Mouse (Mus musculus) liver, embryonic 15.5 days (tissue): ENCODE results near the gene Ndrg2. TPM values are rescaled to one million over a fixed set of nuclear protein-coding genes. Genes with fewer than 3 reads are reported as not detected.
"Not testable (repeated sequence)": the region's sequence is repeated elsewhere in the genome, so short reads cannot be mapped to it uniquely, and the experiment has no call there.

Experiments
- ATAC-seq: fragments of 200-750 bp; cut with Nextera tagmentation; 2 replicates; pipeline ENCODE4 v1.8.0; 2017; ENCODE audit warnings: moderate number of reproducible peaks, mild to moderate bottlenecking, moderate library complexity; ENCODE audit not compliant: insufficient read depth
- H3K27ac ChIP-seq: fragments of 300-500 bp; sonication (generic); replicated peaks from 2 replicates; pipeline ENCODE4 v1.5.1; 2015; ENCODE audit warnings: mild to moderate bottlenecking, inconsistent platforms
- H3K27me3 ChIP-seq: fragments of 300-500 bp; sonication (generic); 2 replicates; pipeline ENCODE4 v1.6.1; 2015; ENCODE audit warnings: mild to moderate bottlenecking, inconsistent platforms
- H3K36me3 ChIP-seq: fragments of 300-500 bp; sonication (generic); replicated peaks from 2 replicates; pipeline ENCODE4 v1.6.1; 2015; ENCODE audit warnings: moderate library complexity, mild to moderate bottlenecking, inconsistent platforms
- H3K4me1 ChIP-seq: fragments of 300-500 bp; sonication (generic); replicated peaks from 2 replicates; pipeline ENCODE4 v1.6.1; 2015; ENCODE audit warnings: inconsistent platforms
- H3K4me2 ChIP-seq: fragments of 300-500 bp; sonication (generic); 2 replicates; pipeline ENCODE4 v1.6.1; 2015; ENCODE audit warnings: moderate library complexity, mild to moderate bottlenecking, inconsistent platforms
- H3K4me3 ChIP-seq: fragments of 300-500 bp; sonication (generic); replicated peaks from 2 replicates; pipeline ENCODE4 v1.5.1; 2015; ENCODE audit warnings: mild to moderate bottlenecking, inconsistent platforms
- H3K9ac ChIP-seq: fragments of 300-500 bp; sonication (generic); 2 replicates; pipeline ENCODE4 v1.6.1; 2015; ENCODE audit warnings: moderate library complexity, mild to moderate bottlenecking, inconsistent platforms
- H3K9me3 ChIP-seq: fragments of 300-500 bp; sonication (generic); replicated peaks from 2 replicates; pipeline ENCODE4 v1.6.1; 2016; ENCODE audit warnings: inconsistent platforms
- WGBS: fragments of 180-500 bp; shearing (Covaris S2); methylation state at CpG from one replicate; pipeline ENCODE4 v1.1.7; 2015; ENCODE audit warnings: mixed read lengths; ENCODE audit not compliant: insufficient replicate concordance; 5-methylcytosine and 5-hydroxymethylcytosine counted together
- polyA plus RNA-seq: library from polyadenylated mRNA; unstranded; fragments of >200 nt; fragmentation: Nextera tagmentation; extraction: Ambion mirVana; gene quantifications from 2 replicates; pipeline ENCODE4 v1.2.1, GENCODE M21; 2015

Gene Ndrg2
- polyA plus RNA-seq, 1 experiment from 2014 or later: 39.7 TPM

DNA sequence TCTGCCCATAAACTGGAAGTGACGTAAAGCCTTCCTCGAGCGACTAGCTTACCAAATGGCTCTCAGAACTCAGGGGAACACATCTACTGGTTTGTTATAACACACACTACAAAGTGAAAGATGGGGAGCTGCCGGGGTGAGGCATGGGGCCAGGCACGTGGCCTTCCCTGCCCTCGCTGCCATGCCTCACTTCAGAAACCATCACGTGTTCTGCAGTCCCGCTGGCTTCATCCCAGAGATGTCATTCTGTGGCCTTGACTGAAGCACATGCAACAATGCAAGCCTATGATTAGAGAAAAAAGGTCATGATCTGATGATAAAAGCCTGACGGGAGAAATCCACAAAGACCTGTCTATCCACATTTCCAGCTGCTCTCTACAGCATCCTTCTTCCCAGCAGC is 42.2 kb downstream of the Ndrg2 start:
- no peak for ATAC-seq
- H3K9me3 ChIP-seq: no peaks in the 10 kb centered on the region
- no peaks in the 10 kb centered on the region for H3K27me3 ChIP-seq
- no peak overlapping the region for H3K27ac ChIP-seq
- no peaks in the 10 kb centered on the region for H3K4me1 ChIP-seq
- no peaks in the 10 kb centered on the region for H3K36me3 ChIP-seq
- no peak overlapping the region for H3K9ac ChIP-seq
- no peak overlapping the region for H3K4me3 ChIP-seq
- no peak overlapping the region for H3K4me2 ChIP-seq
- WGBS: 60% methylated on average over 9 of the region's 9 CpGs

DNA sequence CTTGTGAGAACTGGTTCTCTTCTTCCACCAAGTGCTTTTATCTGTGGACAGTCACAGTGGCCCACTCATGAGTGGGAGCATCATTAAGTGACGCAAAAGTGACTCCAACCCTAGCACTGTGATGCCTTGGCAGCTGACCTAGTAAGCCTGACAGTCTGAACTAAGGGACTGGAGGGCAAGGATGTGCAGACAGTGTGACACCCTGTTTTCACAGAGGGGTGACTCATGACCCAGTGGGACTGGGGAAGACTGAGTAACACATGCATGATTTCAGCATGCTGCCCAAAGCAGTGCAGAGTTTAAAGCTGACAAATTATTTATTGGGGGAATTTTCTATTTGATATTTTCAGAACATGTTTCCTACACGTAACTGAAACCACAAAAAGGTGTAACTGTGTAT is 43.2 kb downstream of the Ndrg2 start:
- H3K9ac ChIP-seq: no peak overlapping the region
- 51% methylated on average over 2 of the region's 2 CpGs for WGBS
- H3K9me3 ChIP-seq: no peaks in the 10 kb centered on the region
- H3K4me1 ChIP-seq: no peaks in the 10 kb centered on the region
- ATAC-seq: no peak
- no peaks in the 10 kb centered on the region for H3K36me3 ChIP-seq
- no peak overlapping the region for H3K27ac ChIP-seq
- no peak overlapping the region for H3K4me2 ChIP-seq
- no peaks in the 10 kb centered on the region for H3K27me3 ChIP-seq
- H3K4me3 ChIP-seq: no peak overlapping the region

DNA sequence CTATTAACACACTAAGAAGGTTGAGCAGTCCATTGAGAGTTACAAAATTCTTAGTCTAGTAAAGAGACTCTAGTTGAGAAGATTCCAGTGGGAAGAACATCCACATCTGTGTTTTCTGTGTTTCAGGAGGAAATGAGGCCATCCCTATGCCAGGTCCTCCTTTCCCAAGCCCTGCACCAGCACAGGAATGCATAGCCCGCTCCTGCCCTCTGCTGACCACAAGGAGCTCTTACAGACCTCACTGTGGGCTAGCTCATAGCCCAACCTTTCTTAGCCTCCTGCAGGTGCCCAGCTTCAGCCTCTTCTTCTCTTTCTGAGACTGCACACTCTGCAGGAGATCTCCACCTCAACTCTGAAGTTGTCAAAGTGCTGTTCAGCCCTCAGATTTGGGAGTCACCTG is 50.4 kb downstream of the Ndrg2 start:
- not testable (repeated sequence) for ATAC-seq, H3K4me2 ChIP-seq, H3K4me1 ChIP-seq, H3K9me3 ChIP-seq, H3K36me3 ChIP-seq, H3K4me3 ChIP-seq, H3K27me3 ChIP-seq, H3K27ac ChIP-seq, H3K9ac ChIP-seq
- 4% methylated on average over 1 of the region's 1 CpGs for WGBS

DNA sequence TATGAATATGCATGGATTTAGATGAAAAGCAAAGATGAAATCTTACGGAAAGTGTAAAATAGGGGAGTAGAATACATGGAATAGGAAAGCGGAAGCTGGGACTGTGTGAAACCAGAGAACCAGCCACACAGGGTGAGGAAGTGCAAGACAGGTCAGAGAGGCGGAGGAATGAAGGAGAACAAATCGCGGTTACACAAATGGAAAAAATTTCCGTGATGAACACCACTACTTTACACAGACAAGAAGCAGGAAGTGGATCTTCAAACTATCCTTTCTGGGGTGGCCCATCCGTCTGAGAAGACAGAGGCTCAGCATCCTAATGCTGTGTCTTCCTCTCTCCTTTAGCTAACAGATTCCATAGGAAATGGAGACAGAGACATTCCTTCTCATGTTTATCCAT is 58.7 kb downstream of the Ndrg2 start:
- not testable (repeated sequence) for H3K27me3 ChIP-seq, ATAC-seq, H3K9me3 ChIP-seq, H3K36me3 ChIP-seq, H3K4me3 ChIP-seq, H3K4me2 ChIP-seq, H3K27ac ChIP-seq, H3K4me1 ChIP-seq, H3K9ac ChIP-seq
- 50% methylated on average over 7 of the region's 7 CpGs for WGBS

Other genes with a start within 250 kb of the Ndrg2 start
- gene Gm17079, start 218.7 kb downstream of the Ndrg2 start, polyA plus RNA-seq: not detected in 2 replicates
- gene Gm5800, start 197.0 kb downstream of the Ndrg2 start, polyA plus RNA-seq: not detected in 2 replicates
- gene Ang4, start 140.6 kb downstream of the Ndrg2 start, polyA plus RNA-seq: not detected in 2 replicates
- not detected in 2 replicates for gene AY358078, start 114.1 kb downstream of the Ndrg2 start, polyA plus RNA-seq
- gene Ear6, start 60.5 kb downstream of the Ndrg2 start, polyA plus RNA-seq: 6.1 and 12.4 TPM in 2 replicates
- 12.3 and 13.6 TPM in 2 replicates for gene Mettl17, start 29.3 kb downstream of the Ndrg2 start, polyA plus RNA-seq
- gene Slc39a2, start 21.3 kb downstream of the Ndrg2 start, polyA plus RNA-seq: 0.08 and 0.09 TPM in 2 replicates
- gene Tppp2, start 4.3 kb upstream of the Ndrg2 start, polyA plus RNA-seq: not detected in 2 replicates
- gene Rnase13, start 8.6 kb upstream of the Ndrg2 start, polyA plus RNA-seq: not detected in 2 replicates
- gene Arhgef40, start 70.6 kb upstream of the Ndrg2 start, polyA plus RNA-seq: 14.0 and 16.3 TPM in 2 replicates
- 0.14 and 0.23 TPM in 2 replicates for gene Tmem253, start 101.5 kb upstream of the Ndrg2 start, polyA plus RNA-seq
- 9.0 and 10.9 TPM in 2 replicates for gene Zfp219, start 106.6 kb upstream of the Ndrg2 start, polyA plus RNA-seq
- not detected in 2 replicates for gene Olfr221, start 128.3 kb upstream of the Ndrg2 start, polyA plus RNA-seq
- 215 and 238 TPM in 2 replicates for gene Hnrnpc, start 189.9 kb upstream of the Ndrg2 start, polyA plus RNA-seq
- 37.6 and 39.5 TPM in 2 replicates for gene Rpgrip1, start 196.5 kb upstream of the Ndrg2 start, polyA plus RNA-seq